Mouse (Mus musculus): ENCODE measurements at regions not wholly inside any gene's neighbourhood (a gene's known extent, or its start where the extent isn't known, plus 50 kb on each side); places are given as distances from the start of the nearest gene placed in this dataset.

- no peak for TF ChIP-seq POLR2A (IDR thresholded peaks at IDR 0.05; ENCODE audit: borderline replicate concordance, insufficient read depth, low read length)
- no peak for TF ChIP-seq CTCF (IDR thresholded peaks at IDR 0.05; ENCODE audit: borderline replicate concordance, insufficient read depth, low read depth, low read length)
These were observed 68.8 kb upstream of the Tut7 start for GRCm38 (mm10) chr13:59891737-59892136.
